Mouse (Mus musculus): ENCODE data around the gene Tectb. TPM values are rescaled to one million over a fixed set of nuclear protein-coding genes. Genes with fewer than 3 reads are reported as not detected.

The Tectb gene
- polyA plus RNA-seq, 1 experiment from 2014 or later, result 0.09 TPM

- no peaks in the 10 kb centered on the region for H3K27me3 ChIP-seq (ENCODE audit: insufficient read depth, low read length)
- TF ChIP-seq CTCF (IDR thresholded peaks at IDR 0.05; ENCODE audit: low read depth), result no peak
- TF ChIP-seq EP300 (IDR thresholded peaks at IDR 0.05; ENCODE audit: low read depth), result no peak
- H3K27ac ChIP-seq (ENCODE audit: low read depth), result peak overlapping the region; percentile 87
- no peak overlapping the region for H3K4me2 ChIP-seq (ENCODE audit: low read depth, low read length)
- DNase-seq, result no peak
- ATAC-seq, result no peak
- H3K4me1 ChIP-seq (ENCODE audit: insufficient read depth), result peaks cover 29% of the 10 kb centered on the region
- H3K9ac ChIP-seq (replicated peaks), result no peak overlapping the region
- H3K9me3 ChIP-seq (ENCODE audit: low read length), result no peaks in the 10 kb centered on the region
- H3K4me3 ChIP-seq (ENCODE audit: low read depth, low read length), result no peak overlapping the region
- 66% methylated on average over 7 of the region's 7 CpGs for WGBS (ENCODE audit: insufficient replicate concordance)
- H3K36me3 ChIP-seq (replicated peaks; ENCODE audit: insufficient read depth, low read length), result no peaks in the 10 kb centered on the region
Measured at GRCm38 (mm10) chr19:55194520-55195170, 14.1 kb downstream of the Tectb start.

GRCm38 (mm10) chr19:55195574-55195973 lies 15.0 kb downstream of the Tectb start:
- Histone ChIP-seq H3K4me1 (ENCODE audit: insufficient read depth) (peaks cover 24% of the 10 kb centered on the region), H3K36me3 (replicated peaks; ENCODE audit: insufficient read depth, low read length) (no peaks in the 10 kb centered on the region), H3K9me3 (ENCODE audit: low read length) (no peaks in the 10 kb centered on the region), H3K9ac (replicated peaks) (no peak overlapping the region), H3K27me3 (ENCODE audit: insufficient read depth, low read length) (no peaks in the 10 kb centered on the region), H3K4me3 (ENCODE audit: low read depth, low read length) (no peak overlapping the region), H3K27ac (ENCODE audit: low read depth) (peak overlapping the region; percentile 87; the same call in 1 of the 2 replicates), H3K4me2 (ENCODE audit: low read depth, low read length) (no peak overlapping the region)
- TF ChIP-seq CTCF (IDR thresholded peaks at IDR 0.05; ENCODE audit: low read depth), result no peak
- TF ChIP-seq EP300 (IDR thresholded peaks at IDR 0.05; ENCODE audit: low read depth), result no peak; the same call in 1 of the 2 replicates
- WGBS (ENCODE audit: insufficient replicate concordance), result 64% methylated on average over 3 of the region's 3 CpGs
- ATAC-seq, result peak; percentile 83
- peak; percentile 51 for DNase-seq

DNA sequence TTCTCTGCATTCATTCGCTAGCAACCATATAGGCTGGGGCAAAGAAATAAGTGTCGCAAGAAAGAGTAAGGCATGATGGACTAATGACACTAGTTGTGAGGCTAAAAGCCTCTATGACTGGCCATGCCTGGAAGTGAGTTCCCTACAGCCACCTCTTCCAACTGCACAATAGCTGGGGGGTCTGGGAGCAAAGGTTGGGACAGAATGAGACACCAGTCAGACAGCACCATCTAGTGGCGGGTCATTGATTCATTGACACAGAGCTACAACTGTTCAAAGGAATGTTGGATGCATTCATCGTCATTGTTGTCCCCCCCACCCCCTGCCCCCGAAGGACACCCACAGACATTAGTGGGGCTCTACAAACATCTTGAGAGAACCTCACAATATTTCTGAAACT lies 17.8 kb downstream of the Tectb start:
- H3K4me2 ChIP-seq (ENCODE audit: low read depth, low read length), result no peak overlapping the region
- no peaks in the 10 kb centered on the region for H3K9me3 ChIP-seq (ENCODE audit: low read length)
- H3K4me1 ChIP-seq (ENCODE audit: insufficient read depth), result peaks cover 19% of the 10 kb centered on the region
- no peak overlapping the region for H3K9ac ChIP-seq (replicated peaks)
- H3K27ac ChIP-seq (ENCODE audit: low read depth), result no peak overlapping the region
- TF ChIP-seq EP300 (IDR thresholded peaks at IDR 0.05; ENCODE audit: low read depth) (no peak), CTCF (IDR thresholded peaks at IDR 0.05; ENCODE audit: low read depth) (peak; percentile 86)
- ATAC-seq (peak; percentile 45; the same call in 1 of the 2 replicates), DNase-seq (peak; percentile 69)
- H3K27me3 ChIP-seq (ENCODE audit: insufficient read depth, low read length), result no peaks in the 10 kb centered on the region
- no peaks in the 10 kb centered on the region for H3K36me3 ChIP-seq (replicated peaks; ENCODE audit: insufficient read depth, low read length)
- no peak overlapping the region for H3K4me3 ChIP-seq (ENCODE audit: low read depth, low read length)
- WGBS (ENCODE audit: insufficient replicate concordance), result 31% methylated on average over 5 of the region's 5 CpGs

DNA sequence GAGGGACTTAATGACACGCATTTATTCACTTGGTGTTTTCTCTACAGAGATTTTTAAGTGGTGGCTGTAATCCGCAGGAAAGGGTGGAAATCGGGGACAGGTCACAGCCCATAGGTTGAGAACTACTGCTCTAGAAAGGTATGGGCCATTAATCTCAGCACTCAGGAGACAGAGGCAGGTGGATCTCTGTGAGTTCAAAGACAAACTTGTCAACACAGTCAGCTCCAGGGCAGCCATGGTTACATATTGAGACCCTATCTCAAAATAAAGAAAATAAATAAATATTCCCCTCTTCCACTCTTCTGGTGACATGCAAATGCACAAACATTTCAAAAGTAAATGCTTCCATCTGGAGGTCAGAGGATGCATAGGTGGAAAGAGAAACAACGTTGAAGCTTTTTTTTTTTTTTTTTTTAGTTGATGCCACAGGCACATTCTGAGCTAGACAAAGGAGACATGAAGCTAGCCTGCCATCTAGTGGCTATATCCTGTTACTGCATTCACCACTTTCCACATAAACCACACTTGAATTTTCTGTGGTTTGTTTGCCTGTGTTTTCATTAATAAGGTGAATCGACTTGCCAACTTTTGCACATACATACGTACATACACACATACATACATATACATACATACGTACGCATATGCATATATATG lies 26.1 kb downstream of the Tectb start:
- peak; percentile 76 for ATAC-seq
- Histone ChIP-seq H3K4me1 (ENCODE audit: insufficient read depth) (no peaks in the 10 kb centered on the region), H3K4me2 (ENCODE audit: low read depth, low read length) (peak overlapping the region; percentile 42), H3K4me3 (ENCODE audit: low read depth, low read length) (no peak overlapping the region), H3K9me3 (ENCODE audit: low read length) (no peaks in the 10 kb centered on the region), H3K27me3 (ENCODE audit: insufficient read depth, low read length) (0 out of 2 replicates have a peak, but pooled peaks cover 2% of the 10 kb centered on the region), H3K9ac (replicated peaks) (no peak overlapping the region), H3K27ac (ENCODE audit: low read depth) (no peak overlapping the region), H3K36me3 (replicated peaks; ENCODE audit: insufficient read depth, low read length) (no peaks in the 10 kb centered on the region)
- peak; percentile 43 for DNase-seq
- TF ChIP-seq CTCF (IDR thresholded peaks at IDR 0.05; ENCODE audit: low read depth) (peak; percentile 90), EP300 (IDR thresholded peaks at IDR 0.05; ENCODE audit: low read depth) (no peak)
- WGBS (ENCODE audit: insufficient replicate concordance), result 37% methylated on average over 8 of the region's 8 CpGs

- Histone ChIP-seq H3K4me1 (ENCODE audit: insufficient read depth) (no peaks in the 10 kb centered on the region), H3K9ac (replicated peaks) (no peak overlapping the region), H3K27me3 (ENCODE audit: insufficient read depth, low read length) (0 out of 2 replicates have a peak, but pooled peaks cover 2% of the 10 kb centered on the region), H3K4me3 (ENCODE audit: low read depth, low read length) (no peak overlapping the region), H3K4me2 (ENCODE audit: low read depth, low read length) (peak overlapping the region; percentile 42), H3K9me3 (ENCODE audit: low read length) (no peaks in the 10 kb centered on the region), H3K36me3 (replicated peaks; ENCODE audit: insufficient read depth, low read length) (no peaks in the 10 kb centered on the region), H3K27ac (ENCODE audit: low read depth) (no peak overlapping the region)
- TF ChIP-seq EP300 (IDR thresholded peaks at IDR 0.05; ENCODE audit: low read depth), result peak; percentile 87
- TF ChIP-seq CTCF (IDR thresholded peaks at IDR 0.05; ENCODE audit: low read depth), result no peak
- ATAC-seq (peak; percentile 70), DNase-seq (no peak)
- 34% methylated on average over 6 of the region's 6 CpGs for WGBS (ENCODE audit: insufficient replicate concordance)
Measured at GRCm38 (mm10) chr19:55207205-55207604, 26.7 kb downstream of the Tectb start.

DNA sequence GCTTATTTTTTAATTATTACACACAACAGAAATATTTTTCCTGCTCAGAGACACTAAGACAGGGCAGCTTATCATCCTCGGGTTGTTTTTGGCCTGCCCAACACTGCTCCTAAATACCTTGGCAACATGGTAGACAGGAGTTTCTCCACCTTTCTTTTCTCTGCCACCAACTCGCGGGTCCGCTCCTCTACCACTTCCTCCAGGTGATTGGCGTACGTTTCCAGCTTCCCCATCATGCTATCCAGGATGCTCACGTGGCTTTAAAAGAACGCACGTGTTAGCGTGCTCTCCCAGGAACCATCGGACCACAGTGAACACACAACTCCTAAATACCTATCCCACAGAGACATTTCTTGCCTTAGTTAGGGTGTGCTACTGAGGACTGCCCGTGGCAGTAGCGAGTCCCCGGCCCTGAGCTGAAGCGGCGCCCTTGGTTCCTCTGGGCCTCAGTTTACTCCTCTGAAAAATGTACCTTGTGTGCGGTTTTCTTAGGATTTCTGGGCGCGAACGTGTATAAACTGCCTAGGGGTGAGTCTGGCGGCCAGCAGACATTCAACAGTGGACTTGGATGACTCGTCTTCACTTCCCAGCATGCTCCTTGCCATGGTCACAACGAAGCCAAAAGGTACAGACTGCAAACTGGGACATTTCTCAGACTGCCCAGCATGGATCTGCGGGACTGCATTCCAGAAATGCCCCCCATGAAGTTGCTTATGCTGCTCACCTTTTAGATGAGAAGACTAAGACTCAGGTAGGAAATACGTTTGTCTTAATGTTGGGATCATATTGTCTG lies 27.4 kb downstream of the Tectb start:
- H3K4me2 ChIP-seq (ENCODE audit: low read depth, low read length), result peak overlapping the region; percentile 42; the same call in 1 of the 2 replicates
- no peak for TF ChIP-seq EP300 (IDR thresholded peaks at IDR 0.05; ENCODE audit: low read depth)
- no peak for TF ChIP-seq CTCF (IDR thresholded peaks at IDR 0.05; ENCODE audit: low read depth)
- WGBS (ENCODE audit: insufficient replicate concordance), result 55% methylated on average over 25 of the region's 25 CpGs
- DNase-seq, result no peak
- no peaks in the 10 kb centered on the region for H3K4me1 ChIP-seq (ENCODE audit: insufficient read depth)
- ATAC-seq, result no peak
- H3K9me3 ChIP-seq (ENCODE audit: low read length), result no peaks in the 10 kb centered on the region
- H3K4me3 ChIP-seq (ENCODE audit: low read depth, low read length), result no peak overlapping the region
- H3K36me3 ChIP-seq (replicated peaks; ENCODE audit: insufficient read depth, low read length), result no peaks in the 10 kb centered on the region
- no peak overlapping the region for H3K9ac ChIP-seq (replicated peaks)
- 0 out of 2 replicates have a peak, but pooled peaks cover 2% of the 10 kb centered on the region for H3K27me3 ChIP-seq (ENCODE audit: insufficient read depth, low read length)
- H3K27ac ChIP-seq (ENCODE audit: low read depth), result no peak overlapping the region

Measured in liver, postnatal 0 days (tissue).